Mouse (Mus musculus) T-helper 2 cell (primary cell): ENCODE data around the gene Gm21883.
"Not testable (repeated sequence)": the region's sequence is repeated elsewhere in the genome, so short reads cannot be mapped to it uniquely, and the experiment has no call there.

Experiments
- in situ Hi-C: fragments of 300-600 bp; cut with MboI, MseI; formaldehyde crosslinking; loops from one replicate; pipeline ENCODE4 v1.15.1; 2025; ENCODE audit warnings: high pct_unique_total_duplicates

The Gm21883 gene

DNA sequence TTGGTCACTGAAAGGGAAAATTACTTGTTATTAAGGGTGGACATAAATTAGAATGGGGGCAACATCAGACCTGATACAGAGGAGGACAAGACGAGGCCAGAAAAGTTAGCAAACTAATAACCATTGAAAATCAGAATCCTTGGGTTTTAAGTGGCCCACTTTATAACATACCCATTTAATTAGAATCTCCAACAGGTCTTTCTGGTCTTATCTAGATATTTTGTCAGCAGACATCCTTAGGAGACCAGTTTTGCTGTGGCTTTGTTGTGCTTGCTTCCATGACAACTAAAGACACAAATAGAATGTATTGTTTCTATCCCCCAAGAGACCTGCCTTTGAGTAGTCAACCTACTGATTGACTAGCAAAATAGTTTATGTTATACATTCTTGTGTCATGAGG lies at the start of gene Gm21883:
Gene Gm21883, minus strand, starts transcription at position 101 of the 400 bp plus-strand sequence.
- in situ Hi-C loops: not testable (repeated sequence)

DNA sequence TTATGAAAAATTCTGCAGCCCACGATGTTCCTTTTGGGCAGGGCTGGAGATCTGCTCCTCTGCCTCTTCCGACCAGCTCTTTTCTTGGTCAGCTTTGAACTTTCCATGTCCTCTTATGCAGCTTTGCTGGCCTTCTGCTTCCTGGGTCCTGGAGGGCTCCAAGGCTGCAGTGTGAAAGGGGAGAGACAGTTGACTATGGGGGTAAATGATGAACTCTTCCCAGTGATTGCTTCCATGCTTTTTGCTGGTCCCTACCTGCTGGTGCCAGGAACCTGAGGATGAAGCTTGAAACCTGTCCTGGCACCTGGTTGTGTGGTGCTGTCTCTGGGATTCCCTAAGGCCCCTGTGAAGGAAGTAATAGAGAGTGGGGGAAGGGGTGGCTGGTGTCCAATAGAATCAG lies 44.7 kb upstream of the Gm21883 start, which contains the start of gene Spin2e:
Gene Spin2e, minus strand, starts transcription at position 101 of the 400 bp plus-strand sequence.
- in situ Hi-C loops: loop anchor here (25.0 kb wide), 2 partner anchors 818 to 1443 kb away; no protein-coding TSS in a partner anchor
